Mouse (Mus musculus): Measurements from ENCODE around the gene Lamp3. TPM values are rescaled to one million over a fixed set of nuclear protein-coding genes. Genes with fewer than 3 reads are reported as not detected.
"Not testable (repeated sequence)": the region's sequence is repeated elsewhere in the genome, so short reads cannot be mapped to it uniquely, and the experiment has no call there.

Lamp3 gene
- polyA plus RNA-seq (2016; fragmentation: Nextera tagmentation; extraction: Ambion mirVana): 0.05 TPM in 1 of 2 replicates, not detected in the other

DNA sequence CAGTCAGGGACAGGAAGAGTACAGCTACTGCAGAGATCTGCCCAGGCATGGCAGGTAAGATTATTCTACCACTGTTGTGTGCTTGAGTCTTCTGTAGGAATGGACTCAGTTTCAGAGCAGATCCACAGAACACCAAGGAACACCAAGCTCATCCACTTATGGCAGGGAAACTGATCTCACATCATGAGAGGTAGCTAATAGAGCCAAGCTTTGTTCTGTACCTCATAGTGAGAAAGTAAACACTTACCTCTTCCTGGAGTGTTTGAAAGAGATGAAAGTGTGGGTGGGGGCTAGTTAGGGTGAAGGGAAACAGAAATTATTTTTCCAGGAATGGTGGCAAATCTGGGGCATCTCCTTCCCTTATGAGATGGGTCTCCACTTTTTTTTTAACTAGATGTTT, at the start of gene Lamp3:
Gene Lamp3, minus strand, starts transcription at position 160 of the 400 bp plus-strand sequence.
- Histone ChIP-seq H3K4me2 (replicated peaks) (no peak within 1 kb of the TSS), H3K9ac (no peak within 1 kb of the TSS), H3K4me3 (no peak within 1 kb of the TSS), H3K27ac (no peak within 1 kb of the TSS), H3K4me1 (no peaks in the 10 kb centered on the region), H3K36me3 (no peaks in the 10 kb centered on the region), H3K27me3 (no peaks in the 10 kb centered on the region), H3K9me3 (no peaks in the 10 kb centered on the region)
- no peak for ATAC-seq (ENCODE audit: insufficient number of reproducible peaks, insufficient read depth, low FRiP score, low TSS enrichment)

DNA sequence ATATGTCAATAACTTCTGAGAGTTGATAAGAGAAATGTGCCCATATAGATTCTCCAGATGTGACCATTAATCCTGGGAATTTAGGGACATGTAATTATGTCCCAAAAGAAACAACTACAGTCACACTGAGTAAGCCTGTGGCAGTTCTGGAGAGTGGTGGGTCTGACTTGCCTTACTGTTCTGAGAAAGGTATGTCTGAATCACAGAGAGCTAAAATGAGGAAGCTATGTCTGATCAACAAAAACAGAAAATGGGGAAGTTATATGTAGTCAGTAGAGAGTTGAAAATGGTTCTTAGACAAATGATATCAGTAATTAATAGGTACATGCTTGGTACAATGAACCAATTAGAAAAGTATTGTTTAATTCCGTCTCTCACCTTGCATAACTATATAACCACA, 26.7 kb upstream of the Lamp3 start:
- H3K36me3 ChIP-seq: no peaks in the 10 kb centered on the region
- WGBS: 85% methylated on average over 1 of the region's 1 CpGs
- no peaks in the 10 kb centered on the region for H3K9me3 ChIP-seq
- no peak for ATAC-seq (ENCODE audit: insufficient number of reproducible peaks, insufficient read depth, low FRiP score, low TSS enrichment)
- no peak overlapping the region for H3K4me2 ChIP-seq (replicated peaks)
- H3K27me3 ChIP-seq: no peaks in the 10 kb centered on the region
- H3K27ac ChIP-seq: no peak overlapping the region
- no peak overlapping the region for H3K4me3 ChIP-seq
- H3K9ac ChIP-seq: no peak overlapping the region
- no peaks in the 10 kb centered on the region for H3K4me1 ChIP-seq

DNA sequence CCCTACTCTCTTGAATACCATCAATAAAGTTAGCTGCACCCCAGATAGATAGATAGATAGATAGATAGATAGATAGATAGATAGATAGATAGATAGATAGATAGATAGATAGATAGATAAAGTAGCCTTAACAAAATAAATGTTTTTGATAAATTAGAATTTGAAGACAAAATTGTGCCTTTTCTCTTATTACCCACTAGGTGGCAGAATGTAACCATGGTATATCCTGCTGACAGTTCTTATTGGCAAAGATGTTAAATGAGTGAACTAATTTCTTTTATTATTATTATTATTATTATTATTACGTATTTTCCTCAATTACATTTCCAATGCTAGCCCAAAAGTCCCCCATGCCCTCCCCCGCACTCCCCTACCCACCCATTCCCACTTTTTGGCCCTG, 18.0 kb upstream of the Lamp3 start:
- not testable (repeated sequence) for H3K4me3 ChIP-seq; H3K27me3 ChIP-seq; H3K36me3 ChIP-seq; H3K9ac ChIP-seq; H3K4me2 ChIP-seq (replicated peaks); H3K4me1 ChIP-seq; H3K9me3 ChIP-seq; ATAC-seq (ENCODE audit: insufficient number of reproducible peaks, insufficient read depth, low FRiP score, low TSS enrichment); H3K27ac ChIP-seq
- WGBS: 36% methylated on average over 2 of the region's 2 CpGs

DNA sequence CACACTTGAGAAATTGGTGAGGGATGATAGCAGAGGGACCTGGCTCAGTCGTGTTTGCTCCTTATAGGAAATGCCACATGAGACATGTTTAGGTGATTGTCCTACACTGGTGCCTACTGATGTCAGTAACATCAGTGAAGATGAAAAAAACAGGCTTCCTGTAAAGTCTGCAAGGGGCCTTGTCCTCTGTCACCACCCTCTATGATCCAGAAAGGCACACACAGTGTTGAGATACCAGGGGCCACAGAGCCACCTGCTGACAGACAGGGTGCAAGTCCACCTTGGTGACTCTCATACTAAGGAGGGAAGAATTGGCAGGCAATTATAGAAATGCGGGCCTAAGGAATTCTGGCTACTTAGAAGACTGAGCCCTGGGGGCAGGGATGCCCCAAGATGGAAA, 14.8 kb upstream of the Lamp3 start:
- no peak overlapping the region for H3K4me2 ChIP-seq (replicated peaks)
- H3K9ac ChIP-seq: no peak overlapping the region
- no peaks in the 10 kb centered on the region for H3K36me3 ChIP-seq
- H3K4me1 ChIP-seq: no peaks in the 10 kb centered on the region
- H3K27me3 ChIP-seq: no peaks in the 10 kb centered on the region
- no peak for ATAC-seq (ENCODE audit: insufficient number of reproducible peaks, insufficient read depth, low FRiP score, low TSS enrichment)
- no peaks in the 10 kb centered on the region for H3K9me3 ChIP-seq
- no peak overlapping the region for H3K27ac ChIP-seq
- H3K4me3 ChIP-seq: no peak overlapping the region
- WGBS: 42% methylated on average over 2 of the region's 2 CpGs

DNA sequence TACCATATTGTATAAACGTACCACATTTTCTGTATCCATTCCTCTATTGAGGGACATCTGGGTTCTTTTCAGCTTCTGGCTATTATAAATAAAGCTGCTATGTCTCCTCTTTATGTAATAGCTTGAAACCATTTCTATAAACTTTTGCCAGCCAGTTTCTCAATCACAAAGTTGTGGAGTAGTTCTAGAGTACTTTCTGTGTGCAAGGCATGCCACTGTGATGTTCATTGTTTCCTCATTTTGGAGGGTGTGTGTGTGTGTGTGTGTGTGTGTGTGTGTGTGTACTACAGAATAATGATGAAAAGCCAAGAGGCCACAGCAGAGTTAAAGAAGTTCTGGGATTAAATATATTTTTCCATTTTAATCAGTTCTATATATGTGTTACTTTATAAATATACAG, 1.2 kb upstream of the Lamp3 start:
- no peak overlapping the region for H3K9ac ChIP-seq
- no peak overlapping the region for H3K4me2 ChIP-seq (replicated peaks)
- H3K4me3 ChIP-seq: no peak overlapping the region
- H3K9me3 ChIP-seq: no peaks in the 10 kb centered on the region
- WGBS: 68% methylated on average over 1 of the region's 1 CpGs
- no peak overlapping the region for H3K27ac ChIP-seq
- no peaks in the 10 kb centered on the region for H3K36me3 ChIP-seq
- ATAC-seq (ENCODE audit: insufficient number of reproducible peaks, insufficient read depth, low FRiP score, low TSS enrichment): no peak
- H3K27me3 ChIP-seq: no peaks in the 10 kb centered on the region
- H3K4me1 ChIP-seq: no peaks in the 10 kb centered on the region

DNA sequence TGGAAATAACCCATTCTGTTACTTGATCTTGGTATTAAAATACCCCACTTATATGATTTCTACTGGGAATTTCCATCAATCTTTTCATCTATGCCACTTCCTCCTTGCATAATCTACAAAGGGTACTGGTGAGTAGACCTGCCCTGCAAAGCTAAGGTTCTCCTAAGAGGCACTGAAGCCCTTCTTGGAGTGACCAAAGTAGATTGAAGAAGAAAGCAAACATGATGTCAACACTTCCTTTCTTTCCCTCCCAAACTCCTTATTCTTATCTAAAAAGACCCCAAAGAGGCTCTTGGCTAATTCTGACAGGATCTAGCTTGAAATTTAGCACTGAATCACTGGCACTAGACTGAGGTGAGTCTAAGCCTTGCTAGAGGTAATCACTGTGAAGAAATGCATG, 7.0 kb downstream of the Lamp3 start:
- Histone ChIP-seq H3K9ac (no peak overlapping the region), H3K27me3 (no peaks in the 10 kb centered on the region), H3K4me3 (no peak overlapping the region), H3K4me1 (no peaks in the 10 kb centered on the region), H3K9me3 (no peaks in the 10 kb centered on the region), H3K4me2 (replicated peaks) (no peak overlapping the region), H3K36me3 (no peaks in the 10 kb centered on the region), H3K27ac (no peak overlapping the region)
- ATAC-seq (ENCODE audit: insufficient number of reproducible peaks, insufficient read depth, low FRiP score, low TSS enrichment): no peak

DNA sequence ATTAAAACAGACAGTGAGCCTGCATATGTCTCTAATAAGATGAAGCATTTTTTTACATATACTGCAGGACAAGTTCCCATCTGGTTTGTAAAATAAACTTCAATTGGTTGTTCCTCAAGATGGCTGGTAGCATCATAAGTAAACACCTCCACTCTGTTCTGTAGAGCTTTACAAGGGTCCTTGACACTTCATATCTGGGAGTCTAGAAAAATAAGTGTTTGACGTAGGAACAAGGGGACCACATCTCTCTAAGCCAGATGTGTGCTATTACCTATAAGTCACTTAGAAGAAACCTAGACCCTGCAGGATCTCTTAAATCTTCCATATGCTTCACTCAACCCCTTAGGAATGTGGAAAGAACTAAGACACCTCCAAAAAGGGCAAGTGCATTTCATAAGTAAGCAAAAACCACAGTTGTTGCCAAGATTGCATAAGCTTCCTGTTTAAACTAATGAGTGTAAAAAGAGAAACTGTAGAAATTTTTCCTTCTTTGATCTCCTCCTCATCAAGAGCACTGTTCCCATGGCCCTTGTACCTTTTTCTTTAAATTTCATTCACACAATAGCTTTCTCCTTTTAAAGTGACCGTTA, 35.3 kb downstream of the Lamp3 start:
- no peak for ATAC-seq (ENCODE audit: insufficient number of reproducible peaks, insufficient read depth, low FRiP score, low TSS enrichment)
- H3K9me3 ChIP-seq: no peaks in the 10 kb centered on the region

DNA sequence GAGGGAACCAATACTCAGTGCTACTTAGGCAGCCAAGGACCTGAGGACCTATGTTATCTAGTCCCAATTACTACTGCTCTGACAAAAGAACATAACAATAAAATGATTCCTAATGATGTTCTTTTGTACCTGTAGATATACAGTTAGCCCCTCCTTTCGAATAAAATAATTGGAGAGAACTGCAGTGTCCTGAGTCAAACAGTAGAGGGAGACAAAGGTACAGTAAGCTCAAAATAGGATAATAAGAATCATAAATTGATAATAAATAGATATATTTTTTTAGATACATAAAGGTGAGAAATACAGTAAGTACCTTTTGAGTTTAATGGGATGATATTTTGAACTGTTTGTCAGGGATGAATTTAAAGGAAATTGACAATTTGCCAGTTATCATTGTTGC, 39.9 kb downstream of the Lamp3 start:
- 63% methylated on average over 1 of the region's 1 CpGs for WGBS
- H3K4me1 ChIP-seq: no peaks in the 10 kb centered on the region
- no peaks in the 10 kb centered on the region for H3K27me3 ChIP-seq
- no peak for ATAC-seq (ENCODE audit: insufficient number of reproducible peaks, insufficient read depth, low FRiP score, low TSS enrichment)
- no peak overlapping the region for H3K9ac ChIP-seq
- H3K4me2 ChIP-seq (replicated peaks): no peak overlapping the region
- H3K36me3 ChIP-seq: no peaks in the 10 kb centered on the region
- H3K9me3 ChIP-seq: no peaks in the 10 kb centered on the region
- no peak overlapping the region for H3K27ac ChIP-seq
- H3K4me3 ChIP-seq: no peak overlapping the region

More for the DNA sequence above, 35.3 kb downstream of the Lamp3 start:
- H3K36me3 ChIP-seq: no peaks in the 10 kb centered on the region
- no peak overlapping the region for H3K27ac ChIP-seq
- no peak overlapping the region for H3K9ac ChIP-seq
- H3K27me3 ChIP-seq: no peaks in the 10 kb centered on the region
- no peaks in the 10 kb centered on the region for H3K4me1 ChIP-seq
- 88% methylated on average over 2 of the region's 2 CpGs for WGBS
- no peak overlapping the region for H3K4me3 ChIP-seq
- H3K4me2 ChIP-seq (replicated peaks): no peak overlapping the region

DNA sequence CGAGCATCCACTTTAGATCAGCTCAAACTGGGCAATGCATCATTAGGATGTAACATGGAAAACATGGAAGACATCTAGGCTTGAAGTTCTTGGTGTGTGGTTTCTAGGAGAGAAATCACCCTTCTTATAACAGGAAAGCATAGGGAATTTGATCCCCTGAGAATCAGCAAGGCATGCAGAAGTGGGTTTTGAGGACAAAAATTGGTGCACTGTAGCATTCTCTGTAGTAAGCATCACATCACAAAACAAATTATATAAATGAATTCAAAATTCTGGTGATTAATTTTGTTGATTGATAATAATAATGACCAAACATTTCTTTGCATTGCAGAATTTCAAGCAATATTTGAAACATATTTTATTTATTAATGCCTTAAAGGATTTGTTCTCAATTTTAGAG, 76.4 kb downstream of the Lamp3 start, which contains the start of gene Olfr171:
Gene Olfr171, minus strand, starts transcription at position 101 of the 400 bp plus-strand sequence.
- ATAC-seq (ENCODE audit: insufficient number of reproducible peaks, insufficient read depth, low FRiP score, low TSS enrichment): no peak
- 65% methylated on average over 1 of the region's 1 CpGs for WGBS
- H3K4me2 ChIP-seq (replicated peaks): no peak within 1 kb of the TSS
- 0 out of 2 replicates have a peak, but pooled peaks cover 3% of the 10 kb centered on the region for H3K9me3 ChIP-seq
- H3K27ac ChIP-seq: no peak within 1 kb of the TSS
- H3K36me3 ChIP-seq: no peaks in the 10 kb centered on the region
- H3K9ac ChIP-seq: no peak within 1 kb of the TSS
- H3K27me3 ChIP-seq: no peaks in the 10 kb centered on the region
- no peak within 1 kb of the TSS for H3K4me3 ChIP-seq
- no peaks in the 10 kb centered on the region for H3K4me1 ChIP-seq

DNA sequence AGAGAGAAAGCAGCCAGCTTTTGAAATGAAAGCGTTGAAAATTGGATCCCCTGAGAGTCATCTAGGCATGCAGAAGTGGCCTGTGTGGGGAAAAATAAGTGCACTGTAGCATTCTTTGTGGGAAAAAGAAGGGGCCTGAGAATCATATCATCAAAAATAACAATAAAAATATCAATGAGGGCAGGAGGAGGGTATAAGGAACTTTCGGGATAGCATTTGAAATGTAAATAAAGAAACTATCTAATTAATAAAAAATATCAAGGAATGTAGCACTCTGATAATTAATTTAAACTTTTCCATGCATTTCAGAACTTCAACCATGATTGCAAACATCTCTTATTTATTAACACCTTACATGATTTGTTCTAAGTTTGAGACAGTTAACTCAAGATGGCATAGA, 94.4 kb downstream of the Lamp3 start, which contains the start of gene Olfr170:
Gene Olfr170, minus strand, starts transcription at position 101 of the 400 bp plus-strand sequence.
- H3K27me3 ChIP-seq; H3K9ac ChIP-seq; H3K4me3 ChIP-seq; H3K4me1 ChIP-seq; ATAC-seq (ENCODE audit: insufficient number of reproducible peaks, insufficient read depth, low FRiP score, low TSS enrichment); H3K36me3 ChIP-seq; H3K4me2 ChIP-seq (replicated peaks); H3K9me3 ChIP-seq; H3K27ac ChIP-seq: not testable (repeated sequence)
- 85% methylated on average over 2 of the region's 2 CpGs for WGBS
